Mouse (Mus musculus) erythroblast, embryonic 14.5 days (primary cell): ENCODE measurements around the gene Dhx33.

Experiments used
- GATA1 ChIP-seq: IDR thresholded peaks from 2 replicates; pipeline ENCODE4 v1.6.1; 2012; ENCODE audit warnings: low read length, inconsistent platforms, mixed read lengths
- TAL1 ChIP-seq: IDR thresholded peaks from 3 replicates; pipeline ENCODE4 v1.6.1; 2012; ENCODE audit warnings: low read length, inconsistent platforms, mixed read lengths

DNA sequence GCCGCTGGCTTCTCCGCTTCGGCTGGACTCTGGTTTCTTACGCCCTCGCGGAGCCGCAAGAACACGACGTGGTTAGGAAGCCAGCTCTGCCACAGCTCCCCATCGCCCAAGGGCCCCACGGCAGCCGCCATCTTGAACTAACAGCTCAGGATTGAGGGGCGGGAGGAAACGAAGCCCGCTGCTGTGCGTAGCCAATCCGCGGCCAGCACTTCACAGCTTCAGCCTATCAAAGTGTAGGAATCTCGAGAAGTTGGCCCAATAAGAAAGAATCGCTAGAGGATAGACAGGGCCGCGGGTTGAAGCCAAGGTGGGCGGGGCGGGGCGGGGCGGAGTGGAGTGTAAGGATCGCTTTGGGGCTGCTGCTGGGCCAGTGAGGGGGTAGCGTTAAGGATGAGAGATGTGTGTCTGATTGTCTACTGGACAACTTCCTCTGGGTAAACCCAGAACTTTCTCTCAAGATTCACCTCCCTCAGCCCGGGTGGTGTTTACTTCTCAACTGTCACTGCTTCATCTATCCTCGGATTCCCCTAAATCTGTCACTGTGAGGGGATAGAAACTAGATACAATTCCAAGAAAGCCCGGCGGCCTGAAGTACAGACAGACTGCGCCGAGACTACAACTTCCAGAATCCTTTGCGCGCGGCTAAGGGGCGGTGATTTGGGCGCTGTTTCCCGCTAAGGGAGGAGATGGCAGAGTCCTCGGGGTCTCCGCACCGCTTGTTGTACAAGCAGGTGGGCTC, 34.2 kb downstream of the Dhx33 start, which contains the start of the genes Nup88 and Rpain:
- no peak for TF ChIP-seq GATA1
- TF ChIP-seq TAL1: no peak
